Mouse (Mus musculus) adrenal gland, postnatal 4 days (tissue): ENCODE results near the gene Rad1. TPM values are rescaled to one million over a fixed set of nuclear protein-coding genes. Genes with fewer than 3 reads are reported as not detected.
"Not testable (repeated sequence)": the region's sequence is repeated elsewhere in the genome, so short reads cannot be mapped to it uniquely, and the experiment has no call there.

Source experiments
- DNase-seq, 2 experiments: peaks; one replicate each; pipeline ENCODE4 v3.0.0; 2021 to 2022; ENCODE audit warnings: low spot score in 2 of 2, mixed read lengths in 2 of 2
- long read RNA-seq, 2 experiments: library from polyadenylated mRNA; stranded (forward); transcript quantifications; one replicate each; pipeline ENCODE4 v2.0.0; 2021
- total RNA-seq, 2 experiments: library from RNA; stranded (reverse); gene quantifications; 2 replicates each; pipeline ENCODE4 v1.2.3; 2021

Rad1 gene
- 10 to 100 TPM; 16.8 to 17.0 TPM for total RNA-seq
- long read RNA-seq, experiment 1, transcript Rad1-201 (6 exons, 1,514 nt): major isoform, 10 of 22 reads
- long read RNA-seq, experiment 1, partial matches to known transcripts: 2 of 22 reads
- long read RNA-seq, experiment 1, other reads (novel, unspliced or antisense): 10 of 22 reads
- long read RNA-seq, experiment 2, transcript Rad1-201 (6 exons, 1,514 nt): major isoform, 10 of 26 reads
- long read RNA-seq, experiment 2, partial matches to known transcripts: 5 of 26 reads
- long read RNA-seq, experiment 2, other reads (novel, unspliced or antisense): 11 of 26 reads

DNA sequence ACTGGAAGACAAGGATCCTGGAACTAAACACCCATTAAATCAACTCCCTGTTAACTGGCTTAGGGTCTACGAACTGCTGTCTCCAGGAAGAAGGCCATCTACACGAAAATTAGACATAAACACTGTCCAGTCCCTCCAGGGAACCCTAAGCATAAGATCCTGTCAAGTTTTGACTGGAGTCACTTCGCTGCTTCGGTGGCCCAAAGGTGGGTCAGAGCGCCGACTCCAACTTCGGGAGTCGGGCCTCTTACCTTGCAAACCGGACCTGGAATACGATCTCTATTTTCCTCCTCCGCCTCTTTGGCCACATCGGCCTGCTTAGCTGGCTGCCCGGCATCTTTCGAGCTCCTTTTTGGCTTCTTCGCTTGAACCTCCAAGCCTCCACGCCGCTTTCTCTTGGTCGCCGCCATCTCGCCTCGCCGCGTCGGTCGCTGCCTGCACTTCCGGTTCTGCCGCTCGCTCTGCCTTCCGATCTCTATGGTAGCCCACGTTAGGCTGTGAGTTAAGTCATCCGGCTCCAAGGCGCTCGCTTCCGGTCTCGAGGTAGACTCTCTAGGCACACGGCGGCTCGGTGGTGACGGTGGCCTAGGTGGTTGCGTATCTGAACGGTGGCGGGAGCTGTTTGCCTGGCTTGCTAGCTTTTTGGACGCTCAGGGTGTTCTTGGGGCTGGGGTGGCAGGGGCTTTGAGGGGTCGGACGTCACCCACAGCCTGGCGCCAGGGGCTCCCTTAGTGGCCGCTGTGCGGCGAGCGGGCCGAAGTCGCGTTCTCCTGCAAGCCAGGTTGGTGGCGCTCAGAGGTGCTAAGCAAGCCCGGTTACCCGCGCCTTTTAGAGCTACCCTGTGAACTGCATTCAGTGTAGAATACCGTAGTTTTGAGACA lies at the start of gene Rad1, which contains the start of gene Brix1:
Gene Rad1 (plus strand): TSS at position 535 of the 881 bp plus-strand sequence.
Gene Brix1 (minus strand): TSS at position 464 of the 881 bp plus-strand sequence.
- DNase-seq: peak; percentile 86 to 87

DNA sequence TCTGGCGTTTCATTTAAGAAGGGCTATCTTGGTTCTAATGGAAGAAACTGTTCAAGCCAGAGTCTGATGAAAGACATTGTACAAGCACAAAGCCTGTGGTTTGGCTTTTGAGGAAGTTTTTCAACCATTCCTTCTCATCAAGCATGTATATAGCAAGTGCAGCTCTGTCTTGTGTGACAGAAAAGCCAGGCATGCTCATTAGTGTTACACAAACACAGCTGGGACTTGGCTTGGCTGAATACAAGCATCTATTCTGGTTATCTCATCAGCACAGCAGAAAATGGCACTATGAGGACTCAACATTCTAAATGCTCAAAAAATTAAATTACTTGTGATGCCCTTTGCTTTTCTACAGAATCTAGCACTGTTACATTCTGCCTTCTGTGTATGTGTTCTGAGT lies 48.9 kb upstream of the Rad1 start:
- DNase-seq: no peak

DNA sequence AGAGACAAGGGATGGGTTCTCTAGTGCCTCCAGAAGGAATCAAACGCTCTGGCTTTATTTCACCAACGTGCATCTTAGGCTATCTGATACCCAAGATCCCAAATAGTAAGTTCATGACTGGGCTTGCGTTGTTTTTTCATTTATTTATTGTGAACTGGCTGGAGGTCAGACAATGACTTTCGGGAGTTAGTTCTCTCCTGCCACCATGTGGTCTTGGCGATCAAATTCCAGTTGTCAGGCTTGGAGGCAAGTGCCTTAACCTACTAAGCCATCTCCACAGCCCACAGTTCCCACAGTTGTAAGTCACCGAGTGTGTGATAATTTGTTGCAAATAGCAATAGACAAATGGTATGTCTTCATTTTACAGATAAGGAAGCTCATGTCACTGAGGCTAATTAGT lies 45.9 kb upstream of the Rad1 start:
- no peak for DNase-seq

DNA sequence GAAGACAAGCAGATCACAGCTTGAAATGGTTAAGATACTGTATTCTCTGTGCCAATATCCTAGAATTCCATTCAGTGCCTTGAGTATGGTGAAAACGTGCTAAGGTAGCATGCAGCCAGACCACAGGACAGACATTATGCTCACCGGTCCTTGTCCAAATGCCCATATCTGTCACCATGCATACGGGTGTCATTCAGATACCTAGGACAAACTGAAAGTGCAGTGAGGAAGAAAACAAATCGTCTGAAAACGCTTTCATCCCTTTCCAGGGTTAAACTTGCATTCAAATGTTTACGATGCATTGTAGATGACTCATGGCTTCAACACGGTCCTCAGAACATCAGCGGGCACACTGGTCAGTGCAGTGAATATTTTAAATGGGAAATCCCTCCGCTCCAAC lies 44.3 kb upstream of the Rad1 start:
- no peak for DNase-seq

DNA sequence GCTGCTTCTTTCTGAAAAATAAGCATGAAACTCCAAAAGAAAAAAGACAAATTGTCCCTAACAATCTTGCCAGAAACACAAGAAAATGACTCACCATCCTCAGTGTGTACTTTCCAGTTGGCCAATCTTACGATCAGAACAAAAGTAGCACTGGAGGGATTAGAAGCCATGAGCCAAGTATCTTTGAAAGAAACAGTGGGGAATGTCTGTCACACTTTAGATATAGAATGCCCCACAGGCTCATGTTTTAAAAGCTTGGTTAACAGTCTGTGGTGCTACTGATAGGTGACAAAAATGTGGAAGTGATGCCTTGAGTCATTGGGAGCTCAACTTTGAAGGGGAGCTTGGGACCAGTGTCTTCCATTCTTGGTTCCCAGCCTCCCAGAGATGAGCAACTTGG lies 43.5 kb upstream of the Rad1 start:
- no peak for DNase-seq

DNA sequence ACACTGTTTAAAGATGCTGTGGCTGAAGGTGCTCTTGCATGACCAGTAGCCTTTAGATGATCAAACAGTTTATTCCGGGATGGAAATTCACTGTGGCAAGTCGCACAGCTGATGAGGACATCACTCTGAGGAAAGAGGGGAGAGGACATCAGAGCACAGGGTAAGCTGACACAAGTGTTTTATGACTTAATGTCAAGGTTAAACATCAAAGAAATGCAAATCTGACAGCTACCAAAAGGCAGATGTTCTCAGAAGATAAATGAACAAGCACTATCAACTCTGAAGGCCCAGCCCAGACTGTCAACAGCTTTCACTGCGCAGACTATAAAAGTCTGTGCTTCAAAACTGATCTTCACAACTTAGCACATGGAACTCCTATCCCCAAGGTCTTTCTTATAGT lies 38.7 kb upstream of the Rad1 start:
- DNase-seq: no peak

DNA sequence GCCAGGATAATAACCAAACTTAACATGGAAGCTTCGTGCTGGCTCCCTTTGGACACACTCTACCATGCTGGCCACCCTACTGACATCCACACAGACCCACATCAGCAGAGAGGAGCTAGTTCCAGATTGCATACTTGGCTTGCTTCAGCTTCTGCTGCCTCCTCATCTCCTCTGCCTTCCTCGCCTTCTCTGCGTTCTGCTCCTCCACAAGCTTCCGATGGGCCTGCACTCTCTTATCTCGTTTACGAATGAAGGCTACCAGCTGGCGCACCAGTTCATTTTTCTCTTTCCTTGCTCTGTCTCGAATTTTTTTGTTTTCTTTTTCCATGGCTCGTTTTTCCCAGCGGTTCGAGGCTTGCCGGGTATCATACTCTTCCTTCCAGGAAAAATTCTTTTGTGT lies 24.8 kb upstream of the Rad1 start:
- DNase-seq: no peak

DNA sequence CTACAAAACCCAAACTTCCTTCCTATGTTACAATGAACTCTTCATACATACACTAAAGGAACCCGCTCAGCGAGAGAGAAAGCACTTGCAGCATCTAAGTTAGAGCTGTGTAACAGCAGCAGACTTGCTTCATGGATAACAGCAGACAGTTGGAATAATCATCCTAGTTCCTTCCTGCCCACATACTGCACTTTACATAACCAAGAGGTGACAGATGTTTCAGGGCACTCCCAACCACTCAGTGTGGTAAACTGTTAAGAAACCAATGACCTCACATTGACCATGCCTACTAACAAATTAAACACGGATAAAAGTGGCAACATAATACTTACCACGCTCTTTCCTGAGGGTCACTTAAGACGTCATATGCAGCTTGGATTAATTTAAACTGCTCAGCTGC lies 22.3 kb upstream of the Rad1 start:
- DNase-seq: no peak

DNA sequence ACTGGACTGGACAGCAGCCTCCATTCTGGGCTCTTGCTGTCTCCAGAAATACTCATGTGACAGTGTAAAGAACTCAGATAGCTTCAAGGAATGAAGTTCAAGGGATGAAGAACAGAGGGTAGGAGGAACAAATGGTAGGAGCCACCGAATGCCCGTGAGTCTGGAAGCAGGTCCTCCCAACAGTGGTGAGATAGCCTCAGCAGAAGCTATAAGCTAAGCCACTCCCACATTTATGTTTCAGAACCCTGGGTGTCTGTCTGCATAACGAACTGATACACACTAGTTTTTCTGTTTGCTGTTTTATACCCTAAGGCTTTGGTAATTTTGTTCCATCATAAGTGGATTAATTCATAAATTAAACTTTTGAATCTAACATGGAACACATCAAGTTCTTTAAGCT lies 21.1 kb upstream of the Rad1 start:
- DNase-seq: no peak

DNA sequence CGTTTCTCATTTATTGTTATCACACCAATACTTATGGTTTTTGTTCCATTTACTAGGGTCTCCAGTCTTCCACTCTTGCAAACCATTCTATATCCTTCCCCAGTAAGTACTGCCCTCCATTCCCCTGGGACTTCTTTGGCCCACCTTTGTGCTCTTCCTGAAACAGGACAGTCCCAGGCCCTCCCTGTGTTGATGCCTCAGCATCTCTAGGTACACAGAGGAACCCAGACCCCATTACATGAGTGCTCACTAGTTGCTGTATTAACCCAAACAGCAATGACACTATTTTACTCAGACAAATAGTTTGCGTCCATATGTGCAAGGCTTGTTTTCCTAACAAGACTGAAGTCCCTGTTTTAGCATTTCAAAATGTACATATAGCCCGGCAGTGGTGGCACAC lies 17.1 kb upstream of the Rad1 start:
- no peak for DNase-seq

DNA sequence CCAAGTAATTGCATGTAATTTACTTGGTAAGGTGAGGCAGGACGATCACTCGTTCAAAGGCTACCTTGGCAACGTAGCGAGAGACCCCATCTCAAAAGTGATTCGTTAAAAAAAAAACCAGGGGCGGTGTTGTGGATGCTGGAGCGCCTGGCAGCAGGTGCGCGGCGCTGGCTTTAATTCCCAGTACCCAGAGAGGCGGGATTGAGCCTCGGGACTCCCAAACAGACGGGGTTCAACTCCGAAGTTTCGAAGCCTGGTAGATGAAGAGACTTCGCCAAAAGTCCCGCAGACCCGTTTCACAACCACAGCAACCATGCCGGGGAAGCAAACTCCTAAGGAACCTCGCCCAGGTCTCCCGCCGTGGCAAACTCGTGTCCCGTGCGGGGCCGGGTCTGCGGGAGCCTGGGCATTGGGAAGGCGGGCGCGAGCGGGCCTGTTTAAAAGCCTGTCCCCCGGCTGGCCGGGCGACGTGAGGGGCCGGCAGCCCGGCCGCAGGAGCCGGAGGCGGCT lies 16.1 kb upstream of the Rad1 start:
- DNase-seq: peak; percentile 11 to 24

DNA sequence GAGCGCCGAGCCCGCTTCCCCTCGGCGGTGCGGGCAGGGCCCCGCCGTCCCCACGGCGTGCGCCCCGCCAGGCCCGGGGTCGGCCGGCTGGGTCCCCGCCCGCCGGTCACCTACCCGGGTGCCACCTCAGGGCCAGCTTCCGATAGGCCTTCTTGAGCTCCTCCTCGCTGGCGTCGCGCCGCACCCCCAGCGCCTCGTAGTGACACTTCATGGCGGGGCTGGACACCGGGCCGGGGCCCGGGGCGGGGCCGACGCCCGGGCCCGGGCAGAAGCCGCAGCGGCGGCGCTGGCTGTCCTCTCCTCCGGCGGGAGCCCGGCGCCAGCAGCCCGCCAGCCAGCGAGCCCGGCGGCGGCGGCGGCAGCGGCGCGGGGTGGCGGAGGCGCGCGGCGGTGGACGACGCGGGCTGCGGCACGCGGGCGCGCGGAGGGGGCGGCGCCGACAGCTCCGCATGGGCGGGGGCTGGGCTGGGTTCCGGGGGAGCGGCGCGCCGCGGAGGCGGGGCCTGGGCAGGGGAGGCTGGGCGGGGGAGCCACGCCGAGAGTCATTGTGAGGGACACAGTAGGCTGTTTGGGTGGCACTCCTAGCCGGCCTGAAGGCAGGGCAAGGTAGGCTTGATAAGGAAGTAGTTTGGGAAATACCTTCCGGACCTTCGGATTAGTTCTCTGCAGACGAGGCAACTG lies 15.5 kb upstream of the Rad1 start, which contains the start of gene Dnajc21:
Gene Dnajc21 (minus strand): TSS at position 366 of the 681 bp plus-strand sequence.
- peak; percentile 69 to 75 for DNase-seq

DNA sequence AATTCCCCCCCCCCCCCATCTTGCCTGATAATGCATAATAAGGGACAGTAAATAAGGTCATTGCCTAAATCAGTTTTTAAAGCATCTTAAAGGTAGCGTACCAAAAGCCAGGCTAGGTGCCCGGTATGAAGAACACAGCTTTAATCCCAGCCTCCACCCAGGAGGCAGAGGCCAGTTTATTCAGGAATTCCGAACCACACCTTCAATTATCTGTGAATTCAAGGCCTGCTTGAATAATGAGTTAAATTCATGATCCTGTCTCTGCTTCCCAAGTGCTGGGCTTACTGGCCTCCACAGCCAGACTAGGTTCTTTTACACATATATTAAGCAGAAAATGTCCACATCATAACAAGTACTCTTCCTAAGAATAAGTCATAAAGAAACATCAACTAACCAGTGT lies 14.9 kb upstream of the Rad1 start:
- DNase-seq: no peak

DNA sequence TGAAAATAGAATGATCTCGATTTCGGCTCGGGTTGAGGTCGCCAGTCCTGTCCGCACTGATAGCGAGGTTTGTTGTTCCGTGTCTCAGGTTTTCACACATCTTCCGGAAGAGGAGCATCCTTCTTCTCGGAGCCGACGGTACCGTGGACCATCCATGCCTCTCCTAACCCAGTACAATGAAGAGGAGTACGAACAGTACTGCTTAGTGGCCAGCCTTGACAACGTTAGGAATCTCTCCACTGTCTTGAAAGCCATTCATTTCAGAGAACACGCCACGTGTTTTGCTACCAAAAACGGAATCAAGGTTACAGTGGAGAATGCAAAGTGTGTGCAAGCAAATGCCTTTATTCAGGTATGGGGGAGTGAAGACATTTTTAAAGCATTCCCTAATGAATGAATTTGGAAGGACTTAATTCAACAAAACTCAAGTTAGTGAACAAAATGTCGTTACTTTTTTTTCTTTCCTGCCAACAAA lies 584 bp downstream of the Rad1 start:
- DNase-seq: no peak

DNA sequence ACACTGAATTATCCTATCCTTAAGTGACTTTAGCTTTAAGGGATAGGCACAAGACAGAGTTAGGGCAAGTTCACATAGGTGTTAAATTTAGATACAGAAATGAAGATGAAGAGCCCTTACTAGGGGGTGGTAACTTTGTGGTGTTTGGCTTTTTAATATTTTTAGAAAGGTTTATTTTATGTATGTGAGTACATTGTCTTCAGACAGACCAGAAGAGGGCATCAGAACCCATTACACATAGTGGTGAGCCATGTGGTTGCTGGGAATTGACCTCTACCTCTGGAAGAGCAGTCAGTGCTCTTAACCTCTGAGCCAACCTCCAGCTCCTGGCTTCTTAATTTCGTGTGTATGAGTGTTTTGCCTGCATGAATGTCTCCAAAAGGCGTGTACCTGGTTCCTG lies 1.4 kb downstream of the Rad1 start:
- DNase-seq: no peak

DNA sequence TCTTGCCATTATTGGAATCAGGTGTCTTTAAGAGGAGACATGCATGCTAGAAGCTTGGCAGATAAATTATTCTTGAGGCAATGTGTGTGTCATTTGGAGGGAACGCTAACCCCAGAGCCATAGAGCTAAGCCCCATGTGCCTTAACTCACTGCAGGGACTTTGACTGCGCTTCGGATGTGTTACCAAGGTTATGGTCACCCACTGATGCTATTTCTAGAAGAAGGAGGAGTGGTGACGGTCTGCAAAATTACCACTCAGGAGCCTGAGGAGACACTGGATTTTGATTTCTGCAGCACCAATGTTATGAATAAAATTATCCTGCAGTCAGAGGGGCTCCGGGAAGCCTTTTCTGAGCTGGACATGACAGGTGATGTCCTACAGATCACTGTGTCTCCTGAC lies 4.3 kb downstream of the Rad1 start:
- no peak for DNase-seq

DNA sequence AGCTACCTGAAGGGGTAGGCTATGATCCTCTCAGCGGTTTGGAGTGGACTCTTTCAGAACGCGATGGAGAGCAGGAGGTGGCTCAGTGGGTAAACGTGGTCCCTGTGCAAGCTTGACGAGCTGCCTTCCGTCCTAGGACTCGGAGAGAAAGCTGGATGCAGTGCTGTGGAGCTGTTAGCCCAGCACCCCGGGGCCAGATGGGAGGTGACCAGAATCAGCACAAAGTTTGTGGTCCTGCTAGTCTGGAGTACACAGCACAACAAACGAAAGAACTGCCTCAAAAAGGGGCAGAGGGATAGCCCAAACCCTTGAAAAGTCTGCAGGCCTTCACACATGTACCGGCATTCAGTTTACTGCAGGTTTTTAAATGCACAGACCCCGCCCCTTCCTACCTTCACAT lies 10.1 kb downstream of the Rad1 start:
- no peak for DNase-seq

DNA sequence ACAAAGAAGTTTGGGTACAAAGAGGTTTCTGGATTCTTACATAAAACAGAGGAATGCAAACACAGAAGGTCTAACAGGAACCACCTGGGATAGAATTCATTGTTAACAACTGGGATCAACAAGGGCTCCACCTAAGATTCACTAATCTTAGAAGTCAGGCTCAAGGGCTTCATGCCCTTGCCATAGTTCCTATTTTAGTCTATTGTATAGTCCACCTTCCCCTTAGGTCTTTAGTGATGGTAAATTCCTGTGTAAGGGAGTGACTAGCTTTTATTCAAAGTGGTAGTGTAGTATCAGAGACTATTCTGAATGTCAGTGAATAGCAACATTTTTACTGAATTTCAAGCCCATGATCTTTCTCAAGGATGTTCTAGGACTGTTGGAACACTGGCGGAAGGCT lies 10.9 kb downstream of the Rad1 start:
- not testable (repeated sequence) for DNase-seq

DNA sequence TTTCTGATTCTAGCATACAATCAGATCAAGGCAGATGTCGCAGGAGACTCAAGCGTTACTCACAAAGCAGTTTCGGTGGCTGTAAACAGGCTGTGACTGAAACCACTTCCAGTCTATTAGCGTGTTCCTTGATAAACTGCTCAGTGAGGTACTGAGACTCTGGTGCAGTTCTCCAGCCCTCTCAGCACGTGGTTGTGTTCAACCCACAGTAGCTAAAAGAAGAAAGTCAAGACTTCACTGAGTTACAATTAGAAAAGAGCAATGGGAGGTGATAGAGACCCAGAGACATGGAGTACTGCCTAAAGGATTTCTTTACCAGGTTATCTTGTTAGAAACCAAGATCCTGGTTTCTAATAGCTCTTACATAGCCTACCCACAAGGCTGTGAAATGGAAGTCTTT lies 13.8 kb downstream of the Rad1 start:
- DNase-seq: no peak

DNA sequence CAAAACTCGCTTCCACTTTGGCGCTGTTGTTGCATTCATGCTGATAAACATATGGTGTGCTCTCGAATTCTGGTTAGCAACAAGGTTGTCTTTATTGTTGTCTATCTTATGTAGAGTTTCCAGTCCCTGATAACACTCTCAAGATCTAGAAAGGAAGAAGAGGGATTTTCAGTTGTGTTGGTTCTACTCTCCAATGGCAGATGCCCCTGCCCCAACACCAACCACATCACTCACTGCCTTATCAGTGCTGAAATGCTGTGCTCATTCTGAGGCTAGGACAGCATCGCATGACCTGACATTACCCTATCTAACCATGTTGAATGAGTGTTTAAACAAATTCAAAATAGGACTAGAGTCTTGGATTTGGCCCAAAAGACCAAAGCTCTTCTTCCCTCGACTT lies 14.2 kb downstream of the Rad1 start:
- DNase-seq: no peak
